Mouse (Mus musculus) midbrain, embryonic 13.5 days (tissue): Measurements from ENCODE around the gene Phrf1. TPM values are rescaled to one million over a fixed set of nuclear protein-coding genes. Genes with fewer than 3 reads are reported as not detected.

Experiments
- ATAC-seq: fragments of 200-750 bp; cut with Nextera tagmentation; 2 replicates; pipeline ENCODE4 v1.8.0; 2017; ENCODE audit warnings: mild to moderate bottlenecking, moderate TSS enrichment, moderate library complexity
- H3K27ac ChIP-seq: fragments of 300-500 bp; sonication (generic); 2 replicates; pipeline ENCODE4 v1.5.1; 2015; ENCODE audit warnings: inconsistent platforms, mild to moderate bottlenecking, moderate library complexity
- H3K27me3 ChIP-seq: fragments of 300-500 bp; sonication (generic); 2 replicates; pipeline ENCODE4 v1.6.1; 2015; ENCODE audit warnings: mild to moderate bottlenecking, inconsistent platforms
- H3K36me3 ChIP-seq: fragments of 300-500 bp; sonication (generic); 2 replicates; pipeline ENCODE4 v1.6.1; 2015; ENCODE audit warnings: mild to moderate bottlenecking, inconsistent platforms
- H3K4me1 ChIP-seq: fragments of 300-500 bp; sonication (generic); replicated peaks from 2 replicates; pipeline ENCODE4 v1.6.1; 2015; ENCODE audit warnings: inconsistent platforms
- H3K4me2 ChIP-seq: fragments of 300-500 bp; sonication (generic); replicated peaks from 2 replicates; pipeline ENCODE4 v1.6.1; 2015; ENCODE audit warnings: moderate library complexity, mild to moderate bottlenecking, inconsistent platforms
- H3K4me3 ChIP-seq: fragments of 300-500 bp; sonication (generic); replicated peaks from 2 replicates; pipeline ENCODE4 v1.5.1; 2015; ENCODE audit warnings: mild to moderate bottlenecking, inconsistent platforms
- H3K9ac ChIP-seq: fragments of 300-500 bp; sonication (generic); replicated peaks from 2 replicates; pipeline ENCODE4 v1.6.1; 2015; ENCODE audit warnings: mild to moderate bottlenecking, inconsistent platforms
- H3K9me3 ChIP-seq: fragments of 300-500 bp; sonication (generic); 2 replicates; pipeline ENCODE4 v1.6.1; 2016; ENCODE audit warnings: mild to moderate bottlenecking, inconsistent platforms
- WGBS: fragments of 180-500 bp; shearing (Covaris S2); methylation state at CpG from one replicate; pipeline ENCODE4 v1.1.7; 2015; 5-methylcytosine and 5-hydroxymethylcytosine counted together
- polyA plus RNA-seq: library from polyadenylated mRNA; unstranded; fragments of >200 nt; fragmentation: Nextera tagmentation; extraction: Ambion mirVana; gene quantifications from 2 replicates; pipeline ENCODE4 v1.2.1, GENCODE M21; 2015

The Phrf1 gene
- polyA plus RNA-seq, 1 experiment from 2014 or later = 95.0 TPM

DNA sequence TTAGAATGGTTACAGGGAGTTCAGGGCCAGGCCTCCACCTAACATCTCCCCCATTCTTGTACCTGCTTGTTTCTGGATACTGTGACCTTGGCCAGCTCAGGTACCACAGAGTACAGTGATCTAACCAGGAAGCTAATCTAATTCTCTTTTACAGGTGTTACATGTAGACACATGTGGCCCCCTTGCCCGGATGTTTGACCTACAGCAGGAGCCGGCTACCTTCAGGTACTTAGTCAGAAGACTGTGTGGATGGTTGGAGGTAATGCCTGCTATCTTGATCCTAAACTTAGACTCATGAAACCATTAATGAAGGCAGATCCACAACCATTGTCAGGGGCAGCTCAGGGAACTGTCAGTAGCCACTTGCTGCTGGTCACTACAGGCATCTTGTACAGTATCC is 32.8 kb upstream of the Phrf1 start:
- WGBS = 96% methylated on average over 2 of the region's 2 CpGs
- peak overlapping the region; percentile 98 for H3K4me2 ChIP-seq

DNA sequence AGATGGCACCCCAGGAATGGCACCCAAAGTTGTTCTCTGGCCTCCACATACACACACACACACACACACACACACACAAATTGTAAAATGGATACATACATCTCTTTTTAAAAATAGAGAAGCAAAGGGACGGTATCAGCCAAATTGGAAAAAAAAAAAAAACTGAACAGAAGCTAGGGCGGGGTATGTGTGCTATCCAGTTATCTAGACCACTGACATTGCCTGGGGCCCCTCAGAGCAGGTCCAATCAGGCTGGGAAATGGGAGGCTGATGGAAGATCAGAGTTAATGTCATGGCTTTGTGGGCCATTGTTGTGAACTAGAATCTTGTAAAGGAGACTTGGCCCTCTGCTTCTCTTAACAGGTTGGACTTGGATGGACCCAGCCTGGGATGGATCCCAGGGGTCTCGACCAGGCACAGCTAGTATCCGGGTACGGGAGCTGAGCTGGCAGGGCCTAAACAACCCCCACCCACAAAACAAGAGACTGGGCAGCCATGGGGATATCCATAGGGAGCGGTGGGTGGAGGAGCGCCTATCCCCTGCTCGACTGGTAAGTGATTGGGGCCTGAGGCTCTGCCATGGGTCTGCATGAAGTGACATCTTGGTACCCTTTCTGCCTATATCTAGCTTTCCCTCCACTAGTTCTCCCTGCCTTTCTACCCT is 31.8 kb upstream of the Phrf1 start:
- Histone ChIP-seq H3K4me2 (no peak overlapping the region), H3K36me3 (peaks cover 6% of the 10 kb centered on the region), H3K9ac (no peak overlapping the region), H3K9me3 (no peaks in the 10 kb centered on the region), H3K4me1 (peaks cover 30% of the 10 kb centered on the region), H3K27me3 (no peaks in the 10 kb centered on the region), H3K27ac (no peak overlapping the region), H3K4me3 (no peak overlapping the region)
- 93% methylated on average over 8 of the region's 8 CpGs for WGBS
- ATAC-seq = no peak

More for the DNA sequence above, 32.8 kb upstream of the Phrf1 start:
- peak overlapping the region; percentile 77; the same call in 1 of the 2 replicates for H3K4me3 ChIP-seq
- H3K36me3 ChIP-seq = peaks cover 16% of the 10 kb centered on the region
- no peak overlapping the region; the same call in 1 of the 2 replicates for H3K9ac ChIP-seq
- H3K9me3 ChIP-seq = no peaks in the 10 kb centered on the region
- no peaks in the 10 kb centered on the region for H3K27me3 ChIP-seq
- peaks cover 32% of the 10 kb centered on the region for H3K4me1 ChIP-seq
- ATAC-seq = no peak
- no peak overlapping the region for H3K27ac ChIP-seq

DNA sequence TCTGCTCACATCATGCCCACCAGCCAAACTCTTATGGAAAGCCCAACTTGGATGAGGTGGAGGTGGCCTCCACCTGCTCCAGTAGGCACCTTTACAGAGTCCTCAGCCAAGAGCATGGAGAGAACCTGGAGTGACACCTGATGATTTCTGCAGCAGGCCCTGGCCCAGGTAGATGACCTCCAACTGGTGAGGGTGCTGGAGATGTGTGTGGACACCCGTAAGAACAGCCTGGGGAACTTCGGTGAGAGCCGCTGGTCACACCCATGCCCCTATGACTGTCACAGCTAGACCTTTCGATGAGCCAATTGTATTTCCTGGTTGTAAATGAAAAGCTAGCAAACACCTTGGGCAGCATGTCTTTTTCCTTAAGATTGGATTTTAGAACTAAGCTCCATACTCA is 30.5 kb upstream of the Phrf1 start:
- Histone ChIP-seq H3K4me2 (no peak overlapping the region), H3K36me3 (no peaks in the 10 kb centered on the region), H3K27me3 (no peaks in the 10 kb centered on the region), H3K27ac (no peak overlapping the region), H3K4me1 (peaks cover 16% of the 10 kb centered on the region), H3K4me3 (no peak overlapping the region), H3K9me3 (no peaks in the 10 kb centered on the region), H3K9ac (no peak overlapping the region)
- ATAC-seq = no peak
- WGBS = 97% methylated on average over 4 of the region's 4 CpGs

DNA sequence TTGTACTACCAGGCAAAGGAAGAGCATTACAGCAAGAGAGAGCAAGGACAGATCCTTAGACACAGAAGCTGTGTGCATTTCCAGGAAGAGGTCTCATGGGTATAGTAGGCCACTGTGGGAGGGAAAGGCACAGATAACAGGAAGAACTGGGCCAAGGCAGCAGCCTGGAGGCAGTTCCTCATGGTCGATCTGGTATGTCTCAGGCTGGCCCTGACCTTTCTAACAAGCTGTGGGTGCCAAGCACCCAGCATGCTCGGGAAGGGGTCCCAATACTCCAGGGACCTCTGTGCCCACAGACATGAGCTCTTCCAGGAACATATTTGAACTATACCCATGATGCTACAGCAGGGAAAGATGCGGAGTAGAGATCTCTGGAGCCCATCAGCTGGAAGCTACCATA is 24.0 kb upstream of the Phrf1 start:
- no peaks in the 10 kb centered on the region for H3K27me3 ChIP-seq
- 88% methylated on average over 3 of the region's 3 CpGs for WGBS
- 0 out of 2 replicates have a peak, but pooled peaks cover 3% of the 10 kb centered on the region for H3K36me3 ChIP-seq
- H3K9me3 ChIP-seq = no peaks in the 10 kb centered on the region
- no peak for ATAC-seq
- H3K4me3 ChIP-seq = no peak overlapping the region
- no peak overlapping the region for H3K27ac ChIP-seq
- H3K4me2 ChIP-seq = no peak overlapping the region
- H3K9ac ChIP-seq = no peak overlapping the region
- H3K4me1 ChIP-seq = no peaks in the 10 kb centered on the region

DNA sequence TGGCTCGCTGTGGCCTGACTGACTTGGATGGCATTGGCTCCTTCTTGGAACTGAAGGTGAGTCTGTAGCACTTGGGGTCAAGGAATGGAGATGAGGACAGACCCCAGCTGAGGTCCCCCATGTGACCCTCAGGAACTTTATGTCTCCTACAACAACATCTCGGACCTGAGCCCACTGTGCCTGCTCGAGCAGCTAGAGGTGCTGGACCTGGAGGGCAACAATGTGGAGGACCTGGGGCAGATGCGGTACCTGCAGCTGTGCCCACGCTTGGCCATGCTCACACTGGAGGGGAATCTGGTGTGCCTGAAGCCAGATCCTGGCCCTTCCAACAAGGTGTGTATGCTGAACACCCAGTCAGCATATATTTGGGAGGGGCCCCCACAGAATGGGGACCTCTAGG is 23.1 kb upstream of the Phrf1 start:
- H3K4me3 ChIP-seq = no peak overlapping the region
- no peak overlapping the region for H3K9ac ChIP-seq
- WGBS = 93% methylated on average over 5 of the region's 5 CpGs
- no peak overlapping the region for H3K27ac ChIP-seq
- H3K9me3 ChIP-seq = no peaks in the 10 kb centered on the region
- H3K4me2 ChIP-seq = no peak overlapping the region
- H3K4me1 ChIP-seq = no peaks in the 10 kb centered on the region
- no peak for ATAC-seq
- no peaks in the 10 kb centered on the region for H3K27me3 ChIP-seq
- H3K36me3 ChIP-seq = 0 out of 2 replicates have a peak, but pooled peaks cover 3% of the 10 kb centered on the region

DNA sequence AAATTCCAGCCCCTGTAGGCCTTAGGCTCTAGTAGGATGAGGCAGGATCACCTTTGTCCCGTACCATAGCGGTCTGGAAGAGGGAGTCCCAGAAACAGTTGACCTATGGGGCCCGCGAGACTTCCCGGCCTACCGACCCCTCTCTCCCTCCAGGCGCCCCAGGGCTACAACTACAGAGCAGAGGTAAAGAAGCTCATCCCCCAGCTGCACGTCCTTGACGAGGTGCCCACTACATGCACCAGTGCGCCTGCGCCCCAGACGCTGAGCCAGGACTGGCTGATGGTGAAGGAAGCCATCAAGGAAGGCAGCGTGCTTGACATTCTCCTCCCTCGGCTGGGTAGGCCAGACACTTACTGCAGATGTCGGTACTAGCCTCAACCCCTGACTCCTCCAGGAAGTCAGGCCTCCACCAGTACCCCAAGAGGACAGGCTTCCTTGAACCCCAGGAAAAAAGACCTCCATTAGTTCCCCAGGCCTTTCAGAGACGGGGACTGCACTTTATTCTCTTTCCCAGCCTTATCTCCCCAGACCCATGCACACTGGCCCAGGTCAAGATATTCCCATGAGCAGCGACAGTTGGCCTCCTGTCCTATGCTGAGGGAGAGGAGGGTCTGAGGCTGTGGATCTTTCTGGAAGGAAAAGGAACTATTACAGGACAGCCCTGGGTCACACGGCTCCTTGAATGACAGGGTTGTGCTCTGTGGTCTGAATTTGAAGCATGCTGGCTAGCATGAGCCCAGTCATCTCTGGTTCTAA is 22.2 kb upstream of the Phrf1 start:
- no peak overlapping the region for H3K27ac ChIP-seq
- no peak overlapping the region for H3K4me3 ChIP-seq
- no peaks in the 10 kb centered on the region for H3K9me3 ChIP-seq
- 0 out of 2 replicates have a peak, but pooled peaks cover 3% of the 10 kb centered on the region for H3K36me3 ChIP-seq
- H3K27me3 ChIP-seq = no peaks in the 10 kb centered on the region
- 93% methylated on average over 18 of the region's 18 CpGs for WGBS
- no peak overlapping the region for H3K9ac ChIP-seq
- ATAC-seq = no peak
- H3K4me2 ChIP-seq = no peak overlapping the region
- H3K4me1 ChIP-seq = no peaks in the 10 kb centered on the region

DNA sequence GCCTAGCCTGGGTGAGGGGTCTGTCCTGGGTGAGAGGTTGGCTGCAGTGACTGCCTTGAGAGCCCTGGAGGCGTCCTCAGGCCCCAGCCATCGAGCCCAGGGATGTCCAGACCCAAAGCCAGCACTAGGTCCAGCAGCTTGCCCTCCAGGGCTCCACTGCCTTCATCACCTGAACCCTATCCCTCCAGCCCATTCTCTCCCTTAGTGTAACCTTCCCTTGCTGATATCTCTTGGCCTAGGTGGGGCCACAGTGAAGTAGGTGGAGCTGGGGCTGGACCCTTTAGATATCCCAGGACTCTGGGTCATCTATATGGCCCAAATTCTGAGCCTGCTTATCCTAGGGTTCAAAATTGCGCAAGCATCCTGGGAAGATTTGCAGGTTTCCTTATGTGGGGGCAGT is 19.1 kb upstream of the Phrf1 start:
- no peak overlapping the region for H3K9ac ChIP-seq
- H3K9me3 ChIP-seq = no peaks in the 10 kb centered on the region
- ATAC-seq = no peak
- H3K4me3 ChIP-seq = no peak overlapping the region
- no peak overlapping the region for H3K27ac ChIP-seq
- no peaks in the 10 kb centered on the region for H3K27me3 ChIP-seq
- H3K4me1 ChIP-seq = peaks cover 3% of the 10 kb centered on the region
- 61% methylated on average over 3 of the region's 3 CpGs for WGBS
- no peak overlapping the region for H3K4me2 ChIP-seq
- H3K36me3 ChIP-seq = 0 out of 2 replicates have a peak, but pooled peaks cover 3% of the 10 kb centered on the region

DNA sequence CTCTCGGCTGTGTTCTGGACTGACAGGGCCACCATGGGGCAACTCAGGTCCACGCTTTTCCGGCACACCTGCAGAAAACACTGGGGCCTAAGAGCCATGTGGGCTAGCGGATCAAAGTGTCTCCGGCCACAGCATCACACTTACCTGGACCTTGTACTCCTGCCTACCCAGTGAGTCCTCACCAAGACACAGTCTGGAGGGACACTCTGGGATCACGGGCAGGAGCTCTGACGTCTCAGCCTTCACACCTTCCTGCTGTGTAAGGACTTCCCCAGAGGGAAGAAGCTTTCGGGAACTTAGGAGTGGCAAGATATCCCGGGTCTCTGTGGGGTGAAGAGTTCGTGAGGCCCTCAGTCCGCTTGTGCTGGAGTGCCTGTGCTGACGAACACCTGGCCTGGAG is 18.4 kb upstream of the Phrf1 start:
- Histone ChIP-seq H3K4me1 (peaks cover 9% of the 10 kb centered on the region), H3K27ac (no peak overlapping the region), H3K9me3 (no peaks in the 10 kb centered on the region), H3K36me3 (0 out of 2 replicates have a peak, but pooled peaks cover 3% of the 10 kb centered on the region), H3K4me2 (no peak overlapping the region), H3K27me3 (no peaks in the 10 kb centered on the region), H3K4me3 (no peak overlapping the region), H3K9ac (no peak overlapping the region)
- 92% methylated on average over 12 of the region's 12 CpGs for WGBS
- no peak for ATAC-seq

DNA sequence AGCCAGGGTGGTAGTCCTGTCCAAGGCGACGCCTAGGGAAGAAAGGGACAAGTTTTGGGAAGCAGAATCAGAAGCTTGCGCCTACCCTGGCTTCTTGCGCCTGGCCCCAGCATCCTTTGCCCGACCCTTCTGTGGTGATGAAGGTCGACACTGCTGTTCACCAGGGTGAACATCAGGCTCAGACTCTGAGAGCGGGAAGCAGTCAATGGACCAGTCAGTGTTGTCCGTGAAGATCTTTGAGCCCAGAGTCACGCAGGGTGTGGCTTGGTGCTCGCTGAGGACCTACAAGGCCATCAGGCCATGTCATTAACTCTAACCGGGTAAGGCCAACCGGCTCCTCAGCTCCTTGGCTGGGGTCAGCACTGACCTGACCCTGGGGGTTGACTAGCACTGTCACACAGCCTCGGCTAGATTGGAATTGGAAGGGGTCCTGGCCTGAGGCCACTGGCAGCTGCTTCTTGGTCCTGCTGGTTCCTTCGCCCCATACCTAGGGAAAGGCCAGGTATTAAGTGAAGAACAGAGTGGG is 17.9 kb upstream of the Phrf1 start:
- Histone ChIP-seq H3K4me2 (no peak overlapping the region), H3K9ac (no peak overlapping the region), H3K36me3 (0 out of 2 replicates have a peak, but pooled peaks cover 1% of the 10 kb centered on the region), H3K4me3 (no peak overlapping the region), H3K27ac (no peak overlapping the region), H3K9me3 (no peaks in the 10 kb centered on the region), H3K4me1 (peaks cover 10% of the 10 kb centered on the region), H3K27me3 (no peaks in the 10 kb centered on the region)
- WGBS = 92% methylated on average over 14 of the region's 14 CpGs
- no peak for ATAC-seq

DNA sequence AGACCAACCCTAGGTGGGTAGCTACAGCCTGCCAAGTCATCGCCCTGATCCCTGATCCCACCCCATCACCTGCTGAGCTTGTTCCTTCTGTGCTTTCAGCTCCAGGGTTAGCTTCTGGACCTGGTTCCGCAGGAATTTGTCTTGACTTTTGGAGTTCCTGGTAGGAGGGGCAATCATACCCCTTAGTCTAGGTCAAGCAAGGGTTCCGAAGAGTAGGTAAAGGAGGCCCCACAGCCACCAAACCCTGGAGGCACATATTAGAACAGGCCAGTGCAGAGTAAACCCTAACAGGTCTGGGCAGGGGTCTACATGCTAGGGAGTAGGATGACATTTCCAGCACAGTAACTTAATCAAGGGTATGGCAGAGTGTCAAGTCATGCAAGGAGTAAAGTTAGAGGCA is 15.5 kb upstream of the Phrf1 start:
- Histone ChIP-seq H3K9ac (no peak overlapping the region), H3K4me2 (no peak overlapping the region), H3K27ac (no peak overlapping the region), H3K27me3 (no peaks in the 10 kb centered on the region), H3K36me3 (peaks cover 8% of the 10 kb centered on the region), H3K9me3 (no peaks in the 10 kb centered on the region), H3K4me3 (no peak overlapping the region), H3K4me1 (peaks cover 28% of the 10 kb centered on the region)
- no peak for ATAC-seq
- WGBS = 88% methylated on average over 3 of the region's 3 CpGs

DNA sequence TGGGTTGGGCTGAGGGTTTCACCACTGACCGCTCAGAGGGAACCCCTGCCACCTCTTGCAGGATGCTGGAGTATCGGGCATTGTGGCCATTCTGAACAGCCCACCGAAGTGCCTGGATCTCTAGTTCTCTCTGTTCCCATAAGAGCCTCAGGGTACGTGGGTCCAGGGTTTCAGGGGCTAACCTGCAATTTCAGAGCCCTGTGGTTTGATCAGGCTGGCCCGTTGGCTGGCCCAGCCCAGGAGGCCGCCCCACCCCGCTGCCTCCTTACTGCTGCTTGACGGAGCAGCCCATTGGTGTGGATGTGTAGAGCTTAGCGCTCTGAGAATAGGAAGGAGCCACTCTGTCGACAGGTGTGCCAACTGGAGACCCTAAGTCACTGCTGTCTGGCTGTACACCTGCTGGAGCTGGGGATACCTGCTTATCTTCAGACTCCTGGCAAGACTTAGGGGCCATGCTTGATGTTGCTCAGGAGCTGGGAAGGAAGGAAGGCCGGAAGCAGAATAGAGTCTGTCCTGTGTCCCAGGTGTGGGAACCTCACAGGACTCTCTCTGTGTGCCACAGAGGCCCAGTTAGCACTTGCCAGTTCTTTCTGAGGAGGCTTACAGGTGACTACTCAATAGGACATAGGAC is 14.9 kb upstream of the Phrf1 start, which contains the start of gene Lmntd2:
Gene Lmntd2, minus strand, starts transcription at position 476 of the 631 bp plus-strand sequence.
- H3K4me1 ChIP-seq = peaks cover 29% of the 10 kb centered on the region
- H3K4me2 ChIP-seq = peak within 1 kb of the TSS; percentile 91
- H3K36me3 ChIP-seq = peaks cover 8% of the 10 kb centered on the region
- no peak for ATAC-seq
- no peaks in the 10 kb centered on the region for H3K9me3 ChIP-seq
- H3K27ac ChIP-seq = peak within 1 kb of the TSS; percentile 88
- peak within 1 kb of the TSS; percentile 69 for H3K9ac ChIP-seq
- no peaks in the 10 kb centered on the region for H3K27me3 ChIP-seq
- WGBS = 93% methylated on average over 11 of the region's 11 CpGs
- H3K4me3 ChIP-seq = peak within 1 kb of the TSS; percentile 70

DNA sequence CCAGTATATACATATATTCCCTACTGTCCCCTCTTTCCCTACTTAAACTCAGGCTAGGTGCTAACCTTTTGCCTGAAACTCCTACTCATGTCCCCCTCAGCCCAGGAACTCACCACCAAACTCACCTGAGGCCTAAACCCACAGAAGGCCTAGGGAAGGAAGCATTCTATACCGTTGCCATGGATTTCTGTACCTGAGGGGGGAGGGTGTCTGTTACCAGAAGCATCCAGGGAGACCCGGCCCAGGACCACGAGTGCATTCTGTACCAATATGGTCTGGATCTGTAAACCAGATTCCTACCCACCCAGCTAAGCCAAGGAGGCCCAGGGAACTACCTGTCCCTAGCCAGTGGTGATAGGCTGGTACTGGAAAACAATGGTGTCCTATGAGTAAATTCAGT is 14.3 kb upstream of the Phrf1 start:
- H3K9ac ChIP-seq = no peak overlapping the region
- WGBS = 74% methylated on average over 3 of the region's 3 CpGs
- no peak overlapping the region for H3K4me3 ChIP-seq
- H3K4me2 ChIP-seq = no peak overlapping the region
- H3K4me1 ChIP-seq = peaks cover 29% of the 10 kb centered on the region
- no peaks in the 10 kb centered on the region for H3K27me3 ChIP-seq
- H3K27ac ChIP-seq = peak overlapping the region; percentile 88; the same call in 1 of the 2 replicates
- no peak for ATAC-seq
- H3K9me3 ChIP-seq = no peaks in the 10 kb centered on the region
- H3K36me3 ChIP-seq = peaks cover 13% of the 10 kb centered on the region
